29 mouse cellular contexts compared by ENCODE assay signal in the genomic region with DNA sequence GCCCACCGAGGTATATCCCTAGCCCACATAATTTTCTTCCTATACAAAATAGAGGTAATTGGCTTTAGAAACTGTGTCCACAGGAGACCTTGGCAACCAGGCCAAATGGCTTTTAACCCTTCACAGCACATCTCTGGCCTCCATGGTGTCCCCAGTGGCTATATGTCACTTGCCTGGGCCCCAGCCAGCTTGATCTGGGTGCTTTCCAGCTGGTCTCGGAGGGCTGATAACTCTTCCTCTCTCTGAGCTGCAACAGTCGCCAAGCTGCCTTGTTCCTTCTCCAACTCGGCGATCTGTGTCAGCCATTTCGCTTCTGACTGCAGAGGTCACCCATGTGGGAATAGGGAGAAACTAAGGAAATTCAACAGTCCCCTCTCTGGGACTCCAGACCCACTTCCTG. TPM values are rescaled to one million over a fixed set of nuclear protein-coding genes. Genes with fewer than 3 reads are reported as not detected.
A peak's percentile ranks its signal among the peaks of the same experiment; 100 is the strongest.
DNase-seq lines count a peak whose midpoint lies in the region; ATAC-seq and TF ChIP-seq lines count a peak whose summit lies in the region.
"Had no signal": no experiment of that assay in that cellular context is flagged by ENCODE, and none has a peak within 500 bp of the region (broad histone marks: within the 10 kb centered on the region; RNA-seq: fewer than 3 reads in every experiment).

No protein-coding gene starts in this region.

- peaks cover 5% of the 10 kb centered on the region for H3K4me1 ChIP-seq in heart, embryonic 16.5 days (ENCODE audit: control insufficient read depth, insufficient read depth, low read length)
- no peaks in the 10 kb centered on the region for H3K4me1 ChIP-seq in heart, embryonic 12.5 days (replicated peaks)
- no peaks in the 10 kb centered on the region for H3K4me1 ChIP-seq in midbrain, postnatal 0 days (ENCODE audit: insufficient read depth, low read length)
- H3K4me1 ChIP-seq in midbrain, embryonic 14.5 days (ENCODE audit: control insufficient read depth, insufficient read depth, low read length), result no peaks in the 10 kb centered on the region
- H3K4me1 ChIP-seq: embryonic facial prominence, embryonic 13.5 days; forebrain, embryonic 10.5 days; forebrain, embryonic 15.5 days; limb, embryonic 10.5 days; limb, embryonic 15.5 days; liver, embryonic 13.5 days had no signal

- no peak overlapping the region for H3K4me3 ChIP-seq in heart, embryonic 16.5 days (ENCODE audit: low read length)
- no peak overlapping the region for H3K4me3 ChIP-seq in heart, embryonic 12.5 days
- no peak overlapping the region for H3K4me3 ChIP-seq in midbrain, postnatal 0 days (ENCODE audit: low read depth, low read length)
- no peak overlapping the region for H3K4me3 ChIP-seq in midbrain, embryonic 14.5 days (replicated peaks; ENCODE audit: low read depth, low read length)
- H3K4me3 ChIP-seq: embryonic facial prominence, embryonic 13.5 days; forebrain, embryonic 10.5 days; forebrain, embryonic 15.5 days; heart, embryonic 13.5 days; layer of hippocampus, adult 2 months; limb, embryonic 10.5 days; limb, embryonic 15.5 days; liver, embryonic 13.5 days; neural tube, embryonic 13.5 days had no signal

- H3K27ac ChIP-seq in heart, embryonic 16.5 days (ENCODE audit: low read length), result peak overlapping the region; percentile 67
- H3K27ac ChIP-seq in heart, embryonic 12.5 days (ENCODE audit: poor library complexity, severe bottlenecking), result no peak overlapping the region
- no peak overlapping the region for H3K27ac ChIP-seq in midbrain, postnatal 0 days (ENCODE audit: low read depth, low read length)
- H3K27ac ChIP-seq in midbrain, embryonic 14.5 days (replicated peaks; ENCODE audit: low read depth, low read length), result no peak overlapping the region
- H3K27ac ChIP-seq: embryonic facial prominence, embryonic 13.5 days; forebrain, embryonic 10.5 days; forebrain, embryonic 15.5 days; kidney, postnatal 0 days; layer of hippocampus, adult 2 months; limb, embryonic 10.5 days; limb, embryonic 15.5 days; liver, embryonic 13.5 days; neural tube, embryonic 13.5 days; stomach, postnatal 0 days had no signal

- H3K9me3 ChIP-seq in heart, embryonic 16.5 days (replicated peaks; ENCODE audit: control insufficient read depth, low read length), result peaks cover 7% of the 10 kb centered on the region
- peaks cover 10% of the 10 kb centered on the region for H3K9me3 ChIP-seq in heart, embryonic 12.5 days (replicated peaks)
- no peaks in the 10 kb centered on the region for H3K9me3 ChIP-seq in midbrain, postnatal 0 days (ENCODE audit: low read length)
- no peaks in the 10 kb centered on the region for H3K9me3 ChIP-seq in midbrain, embryonic 14.5 days (ENCODE audit: control insufficient read depth, low read length)
- H3K9me3 ChIP-seq: embryonic facial prominence, embryonic 13.5 days; forebrain, embryonic 15.5 days; limb, embryonic 10.5 days; limb, embryonic 15.5 days; liver, embryonic 13.5 days; neural tube, embryonic 13.5 days had no signal

- H3K4me2 ChIP-seq in heart, embryonic 16.5 days (ENCODE audit: low read depth, low read length), result no peak overlapping the region
- H3K4me2 ChIP-seq in heart, embryonic 12.5 days, result no peak overlapping the region
- H3K4me2 ChIP-seq in midbrain, postnatal 0 days (ENCODE audit: low read depth, low read length, poor library complexity, severe bottlenecking), result no peak overlapping the region
- H3K4me2 ChIP-seq in midbrain, embryonic 14.5 days (ENCODE audit: low read length), result no peak overlapping the region
- H3K4me2 ChIP-seq: embryonic facial prominence, embryonic 13.5 days; forebrain, embryonic 15.5 days; heart, embryonic 13.5 days; limb, embryonic 15.5 days; liver, embryonic 13.5 days; neural tube, embryonic 13.5 days had no signal

- peaks cover 50% of the 10 kb centered on the region for H3K36me3 ChIP-seq in heart, embryonic 16.5 days (ENCODE audit: control insufficient read depth, insufficient read depth)
- peaks cover 91% of the 10 kb centered on the region for H3K36me3 ChIP-seq in heart, embryonic 12.5 days
- peaks cover 75% of the 10 kb centered on the region for H3K36me3 ChIP-seq in midbrain, postnatal 0 days (ENCODE audit: insufficient read depth, low read length)
- H3K36me3 ChIP-seq in midbrain, embryonic 14.5 days (ENCODE audit: control insufficient read depth, insufficient read depth, low read length), result peaks cover 84% of the 10 kb centered on the region

- H3K9ac ChIP-seq in heart, embryonic 16.5 days (ENCODE audit: low read length), result no peak overlapping the region
- H3K9ac ChIP-seq in heart, embryonic 12.5 days, result no peak overlapping the region
- H3K9ac ChIP-seq in midbrain, postnatal 0 days (replicated peaks; ENCODE audit: low read length, poor library complexity, severe bottlenecking), result no peak overlapping the region
- H3K9ac ChIP-seq in midbrain, embryonic 14.5 days (replicated peaks; ENCODE audit: low read length), result no peak overlapping the region
- H3K9ac ChIP-seq: embryonic facial prominence, embryonic 13.5 days; forebrain, embryonic 15.5 days; heart, embryonic 13.5 days; limb, embryonic 15.5 days; liver, embryonic 13.5 days; neural tube, embryonic 13.5 days had no signal

- DNase-seq in adrenal gland, postnatal 14 days, result peak; percentile 47
- DNase-seq in adrenal gland, postnatal 4 days (ENCODE audit: low spot score in 2 of 2), result no peak
- peak; percentile 11 for DNase-seq in kidney, postnatal 14 days
- DNase-seq in kidney, adult 11 months, result no peak
- DNase-seq in midbrain, postnatal 0 days (ENCODE audit: low spot score), result peak; percentile 4
- no peak for DNase-seq in midbrain, embryonic 14.5 days
- DNase-seq: cerebellum, adult 2 months; gastrocnemius, postnatal 25 days; heart, adult 18-20 months; kidney, adult 2 months; liver, embryonic 13.5 days; lung, adult 18-20 months; lung, postnatal 14 days; right cerebral cortex, postnatal 4 days; thymus, adult 18-20 months; thymus, postnatal 25 days had no signal

- 42% methylated on average over 6 of the region's 6 CpGs for WGBS in heart, embryonic 16.5 days
- 68% methylated on average over 6 of the region's 6 CpGs for WGBS in heart, embryonic 12.5 days
- WGBS in midbrain, postnatal 0 days, result 80% methylated on average over 6 of the region's 6 CpGs
- WGBS in midbrain, embryonic 14.5 days, result 92% methylated on average over 6 of the region's 6 CpGs

- H3K27me3 ChIP-seq in heart, embryonic 16.5 days (ENCODE audit: control insufficient read depth, insufficient read depth, low read length), result no peaks in the 10 kb centered on the region
- H3K27me3 ChIP-seq in heart, embryonic 12.5 days (replicated peaks), result no peaks in the 10 kb centered on the region
- no peaks in the 10 kb centered on the region for H3K27me3 ChIP-seq in midbrain, postnatal 0 days (ENCODE audit: insufficient read depth, low read length)
- H3K27me3 ChIP-seq in midbrain, embryonic 14.5 days (ENCODE audit: control insufficient read depth, insufficient read depth, low read length), result no peaks in the 10 kb centered on the region
- H3K27me3 ChIP-seq: embryonic facial prominence, embryonic 13.5 days; forebrain, embryonic 15.5 days; heart, embryonic 13.5 days; limb, embryonic 15.5 days; liver, embryonic 13.5 days; neural tube, embryonic 13.5 days had no signal

- TF ChIP-seq CTCF in midbrain, postnatal 0 days (IDR thresholded peaks at IDR 0.05), result no peak

- no peak for ATAC-seq in heart, embryonic 16.5 days (replicated peaks; ENCODE audit: extremely low read depth, insufficient read depth, low FRiP score)
- ATAC-seq in heart, embryonic 12.5 days (ENCODE audit: insufficient number of reproducible peaks, low FRiP score), result no peak; the same call in 1 of the 2 replicates
- ATAC-seq in midbrain, postnatal 0 days (ENCODE audit: low FRiP score), result no peak
- ATAC-seq in midbrain, embryonic 14.5 days (ENCODE audit: low FRiP score, low TSS enrichment), result no peak
- ATAC-seq: forebrain, embryonic 15.5 days; hindbrain, embryonic 16.5 days had no signal

RNA-seq across cellular contexts. Expression of a gene that starts 36.8 kb away (rescaled TPM):
- 26.0 and 28.2 TPM in 2 replicates for total RNA-seq in adrenal gland, postnatal 14 days (2021)
- 10 to 100 TPM; 35.9 to 40.7 TPM for total RNA-seq in adrenal gland, postnatal 4 days (2021)
- polyA plus RNA-seq in heart, embryonic 16.5 days (2015; fragmentation: Nextera tagmentation; extraction: Ambion mirVana), result 7.4 and 7.6 TPM in 2 replicates
- polyA plus RNA-seq in heart, embryonic 12.5 days (2016; fragmentation: Nextera tagmentation; extraction: Ambion mirVana), result 14.7 and 16.5 TPM in 2 replicates
- total RNA-seq in midbrain, postnatal 0 days (2014; rRNA removed), result 12.4 and 12.8 TPM in 2 replicates
- 6.7 and 8.5 TPM in 2 replicates for polyA plus RNA-seq in midbrain, postnatal 0 days (2015; fragmentation: Nextera tagmentation; extraction: Ambion mirVana)
- polyA plus RNA-seq in midbrain, embryonic 14.5 days (2014; fragmentation: Nextera tagmentation; extraction: Ambion mirVana), result 14.4 and 15.2 TPM in 2 replicates

Comparison
In these comparisons a context has a peak if more than half of its experiments do, and no peak if none do; other contexts are left out.
1. DNase-seq: peak in adrenal gland, postnatal 14 days (single experiment), kidney, postnatal 14 days (single experiment) and midbrain, postnatal 0 days (single experiment); none in adrenal gland, postnatal 4 days (0 of 2), kidney, adult 11 months (single experiment) and midbrain, embryonic 14.5 days (single experiment).